Mouse (Mus musculus) embryonic facial prominence, embryonic 15.5 days (tissue): Measurements from ENCODE around the gene Cav3. TPM values are rescaled to one million over a fixed set of nuclear protein-coding genes. Genes with fewer than 3 reads are reported as not detected.

ENCODE experiments used
- ATAC-seq: fragments of 200-750 bp; cut with Nextera tagmentation; 2 replicates; pipeline ENCODE4 v1.8.0; 2017; ENCODE audit warnings: low read depth, moderate TSS enrichment; ENCODE audit not compliant: insufficient number of reproducible peaks, low FRiP score, low TSS enrichment
- H3K27ac ChIP-seq: fragments of 300-500 bp; sonication (generic); replicated peaks from 2 replicates; pipeline ENCODE4 v1.5.1; 2015; ENCODE audit warnings: mild to moderate bottlenecking, inconsistent platforms
- H3K27me3 ChIP-seq: fragments of 300-500 bp; sonication (generic); 2 replicates; pipeline ENCODE4 v1.6.1; 2015; ENCODE audit warnings: inconsistent platforms
- H3K36me3 ChIP-seq: fragments of 300-500 bp; sonication (generic); 2 replicates; pipeline ENCODE4 v1.6.1; 2015; ENCODE audit warnings: mild to moderate bottlenecking, inconsistent platforms
- H3K4me1 ChIP-seq: fragments of 300-500 bp; sonication (generic); 2 replicates; pipeline ENCODE4 v1.6.1; 2015; ENCODE audit warnings: inconsistent platforms
- H3K4me2 ChIP-seq: fragments of 300-500 bp; sonication (generic); replicated peaks from 2 replicates; pipeline ENCODE4 v1.6.1; 2015; ENCODE audit warnings: mild to moderate bottlenecking, inconsistent platforms
- H3K4me3 ChIP-seq: fragments of 300-500 bp; sonication (generic); replicated peaks from 2 replicates; pipeline ENCODE4 v1.5.1; 2015; ENCODE audit warnings: mild to moderate bottlenecking, inconsistent platforms
- H3K9ac ChIP-seq: fragments of 300-500 bp; sonication (generic); 2 replicates; pipeline ENCODE4 v1.6.1; 2015; ENCODE audit warnings: inconsistent platforms
- H3K9me3 ChIP-seq: fragments of 300-500 bp; sonication (generic); replicated peaks from 2 replicates; pipeline ENCODE4 v1.6.1; 2016; ENCODE audit warnings: inconsistent platforms
- WGBS: fragments of 180-500 bp; shearing (Covaris S2); methylation state at CpG from one replicate; pipeline ENCODE4 v1.1.7; 2015; 5-methylcytosine and 5-hydroxymethylcytosine counted together
- polyA plus RNA-seq: library from polyadenylated mRNA; unstranded; fragments of >200 nt; fragmentation: Nextera tagmentation; extraction: Ambion mirVana; gene quantifications from 2 replicates; pipeline ENCODE4 v1.2.1, GENCODE M21; 2015

The Cav3 gene
- polyA plus RNA-seq, 1 experiment from 2014 or later, result 31.2 TPM

GRCm38 (mm10) chr6:112495219-112495618, 35.9 kb downstream of the Cav3 start:
- H3K36me3 ChIP-seq, result no peaks in the 10 kb centered on the region
- H3K4me1 ChIP-seq, result peaks cover 5% of the 10 kb centered on the region
- H3K27ac ChIP-seq, result no peak overlapping the region
- no peak overlapping the region for H3K4me3 ChIP-seq
- peaks cover 6% of the 10 kb centered on the region for H3K27me3 ChIP-seq
- H3K9ac ChIP-seq, result no peak overlapping the region
- H3K9me3 ChIP-seq, result no peaks in the 10 kb centered on the region
- ATAC-seq, result no peak
- 54% methylated on average over 4 of the region's 4 CpGs for WGBS
- H3K4me2 ChIP-seq, result no peak overlapping the region

- Histone ChIP-seq H3K4me1 (no peaks in the 10 kb centered on the region), H3K27ac (no peak overlapping the region), H3K9me3 (no peaks in the 10 kb centered on the region), H3K9ac (no peak overlapping the region), H3K27me3 (no peaks in the 10 kb centered on the region), H3K4me2 (no peak overlapping the region), H3K4me3 (no peak overlapping the region), H3K36me3 (no peaks in the 10 kb centered on the region)
- no peak for ATAC-seq
- WGBS, result 65% methylated on average over 8 of the region's 8 CpGs
These were observed 37.2 kb downstream of the Cav3 start for GRCm38 (mm10) chr6:112496291-112497060.

- Histone ChIP-seq H3K36me3 (no peaks in the 10 kb centered on the region), H3K27me3 (no peaks in the 10 kb centered on the region), H3K4me2 (no peak overlapping the region), H3K27ac (no peak overlapping the region), H3K9me3 (no peaks in the 10 kb centered on the region), H3K9ac (no peak overlapping the region), H3K4me3 (no peak overlapping the region), H3K4me1 (no peaks in the 10 kb centered on the region)
- ATAC-seq, result no peak
- WGBS, result 69% methylated on average over 2 of the region's 2 CpGs
These were observed 38.2 kb downstream of the Cav3 start for GRCm38 (mm10) chr6:112497456-112497855.

- no peak overlapping the region for H3K4me2 ChIP-seq
- H3K36me3 ChIP-seq, result no peaks in the 10 kb centered on the region
- 81% methylated on average over 3 of the region's 3 CpGs for WGBS
These were observed 39.4 kb downstream of the Cav3 start for GRCm38 (mm10) chr6:112498716-112499115.

DNA sequence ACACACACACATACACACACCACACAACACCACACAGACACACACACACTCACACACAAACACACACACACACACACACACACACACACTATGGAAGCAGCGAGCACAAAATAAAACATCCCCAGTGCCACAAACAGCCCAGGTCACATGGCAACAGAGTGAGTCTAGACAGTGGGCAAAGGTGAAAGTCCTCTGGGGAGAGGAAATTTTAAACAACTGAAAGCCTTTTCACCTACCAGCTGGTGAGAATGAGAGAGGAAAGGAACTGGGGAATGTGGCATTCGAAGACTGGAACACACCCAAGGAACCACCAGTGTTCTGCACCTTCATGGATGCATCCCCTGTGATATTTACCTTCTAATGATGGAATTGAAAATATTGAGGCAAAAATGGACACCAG, 40.2 kb downstream of the Cav3 start:
- ATAC-seq, result no peak
- H3K4me3 ChIP-seq, result no peak overlapping the region
- H3K4me1 ChIP-seq, result no peaks in the 10 kb centered on the region
- H3K9ac ChIP-seq, result no peak overlapping the region
- 83% methylated on average over 2 of the region's 2 CpGs for WGBS
- H3K36me3 ChIP-seq, result no peaks in the 10 kb centered on the region
- no peaks in the 10 kb centered on the region for H3K27me3 ChIP-seq
- no peaks in the 10 kb centered on the region for H3K9me3 ChIP-seq
- H3K4me2 ChIP-seq, result no peak overlapping the region
- H3K27ac ChIP-seq, result no peak overlapping the region

More at GRCm38 (mm10) chr6:112498716-112499115, 39.4 kb downstream of the Cav3 start:
- Histone ChIP-seq H3K27me3 (no peaks in the 10 kb centered on the region), H3K4me3 (no peak overlapping the region), H3K4me1 (no peaks in the 10 kb centered on the region), H3K27ac (no peak overlapping the region), H3K9me3 (no peaks in the 10 kb centered on the region), H3K9ac (no peak overlapping the region)
- ATAC-seq, result no peak

- Histone ChIP-seq H3K27ac (no peak overlapping the region), H3K9ac (no peak overlapping the region), H3K9me3 (no peaks in the 10 kb centered on the region), H3K36me3 (no peaks in the 10 kb centered on the region), H3K27me3 (no peaks in the 10 kb centered on the region), H3K4me2 (no peak overlapping the region), H3K4me1 (no peaks in the 10 kb centered on the region), H3K4me3 (no peak overlapping the region)
- no peak for ATAC-seq
- 62% methylated on average over 2 of the region's 2 CpGs for WGBS
These were observed 41.9 kb downstream of the Cav3 start for GRCm38 (mm10) chr6:112501156-112501555.

DNA sequence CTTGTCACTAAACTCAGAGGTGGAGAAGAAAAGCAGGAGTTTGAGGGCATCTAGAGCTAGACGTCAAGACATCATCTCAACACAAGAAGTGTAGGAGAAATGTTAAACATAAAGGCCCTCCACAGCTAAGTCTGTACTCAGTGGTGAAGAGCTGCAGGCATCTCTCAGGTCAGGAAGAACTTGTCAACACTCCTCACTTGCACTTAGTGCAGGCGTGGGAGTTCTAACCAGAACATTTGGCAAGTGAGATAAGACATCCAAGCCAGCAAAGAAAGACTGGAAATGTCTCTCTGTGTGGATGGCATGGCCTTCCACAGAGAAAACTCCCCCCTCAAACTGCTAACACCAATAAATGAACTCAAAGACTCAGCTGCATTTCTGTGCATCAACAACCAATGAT, 48.3 kb downstream of the Cav3 start:
- WGBS, result 78% methylated on average over 2 of the region's 2 CpGs
- Histone ChIP-seq H3K27ac (no peak overlapping the region), H3K9ac (no peak overlapping the region), H3K4me1 (0 out of 2 replicates have a peak, but pooled peaks cover 7% of the 10 kb centered on the region), H3K36me3 (no peaks in the 10 kb centered on the region), H3K9me3 (no peaks in the 10 kb centered on the region), H3K27me3 (no peaks in the 10 kb centered on the region), H3K4me3 (no peak overlapping the region), H3K4me2 (no peak overlapping the region)
- no peak for ATAC-seq

- Histone ChIP-seq H3K9me3 (no peaks in the 10 kb centered on the region), H3K4me2 (no peak overlapping the region), H3K4me1 (0 out of 2 replicates have a peak, but pooled peaks cover 7% of the 10 kb centered on the region), H3K27me3 (no peaks in the 10 kb centered on the region), H3K9ac (no peak overlapping the region), H3K27ac (no peak overlapping the region), H3K36me3 (no peaks in the 10 kb centered on the region), H3K4me3 (no peak overlapping the region)
- WGBS, result 39% methylated on average over 2 of the region's 2 CpGs
- no peak; the same call in 1 of the 2 replicates for ATAC-seq
These were observed 50.4 kb downstream of the Cav3 start for GRCm38 (mm10) chr6:112509590-112510131.

DNA sequence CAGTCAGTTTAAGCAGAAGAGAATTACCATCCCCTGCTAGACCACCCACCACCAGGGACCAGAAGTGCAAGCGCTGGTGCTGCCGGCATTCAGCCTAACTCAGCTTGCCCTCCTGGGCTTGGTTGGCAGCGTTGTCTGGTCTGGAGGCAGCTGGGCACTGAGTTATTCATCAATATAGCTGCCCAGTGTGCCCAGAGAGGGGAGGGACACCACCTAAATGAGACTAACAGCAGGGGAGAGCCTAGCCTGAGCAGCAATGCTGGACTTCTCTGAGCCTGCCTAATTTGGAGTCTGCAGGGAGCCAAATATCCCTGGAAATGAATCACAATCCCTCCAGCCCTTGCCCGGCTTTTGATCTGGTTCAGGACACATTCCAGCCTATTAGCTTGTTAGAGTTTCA, 51.0 kb downstream of the Cav3 start:
- H3K27ac ChIP-seq, result no peak overlapping the region
- H3K9me3 ChIP-seq, result no peaks in the 10 kb centered on the region
- H3K4me1 ChIP-seq, result 0 out of 2 replicates have a peak, but pooled peaks cover 7% of the 10 kb centered on the region
- WGBS, result 20% methylated on average over 4 of the region's 4 CpGs
- no peak overlapping the region for H3K4me3 ChIP-seq
- no peak for ATAC-seq
- no peak overlapping the region for H3K9ac ChIP-seq
- no peaks in the 10 kb centered on the region for H3K27me3 ChIP-seq
- no peak overlapping the region for H3K4me2 ChIP-seq
- H3K36me3 ChIP-seq, result no peaks in the 10 kb centered on the region

- Histone ChIP-seq H3K27me3 (no peaks in the 10 kb centered on the region), H3K9ac (no peak overlapping the region), H3K4me1 (0 out of 2 replicates have a peak, but pooled peaks cover 7% of the 10 kb centered on the region), H3K4me2 (no peak overlapping the region), H3K27ac (no peak overlapping the region), H3K36me3 (no peaks in the 10 kb centered on the region), H3K9me3 (no peaks in the 10 kb centered on the region), H3K4me3 (no peak overlapping the region)
- 88% methylated on average over 6 of the region's 6 CpGs for WGBS
- no peak for ATAC-seq
These were observed 55.3 kb downstream of the Cav3 start for GRCm38 (mm10) chr6:112514591-112514990.

DNA sequence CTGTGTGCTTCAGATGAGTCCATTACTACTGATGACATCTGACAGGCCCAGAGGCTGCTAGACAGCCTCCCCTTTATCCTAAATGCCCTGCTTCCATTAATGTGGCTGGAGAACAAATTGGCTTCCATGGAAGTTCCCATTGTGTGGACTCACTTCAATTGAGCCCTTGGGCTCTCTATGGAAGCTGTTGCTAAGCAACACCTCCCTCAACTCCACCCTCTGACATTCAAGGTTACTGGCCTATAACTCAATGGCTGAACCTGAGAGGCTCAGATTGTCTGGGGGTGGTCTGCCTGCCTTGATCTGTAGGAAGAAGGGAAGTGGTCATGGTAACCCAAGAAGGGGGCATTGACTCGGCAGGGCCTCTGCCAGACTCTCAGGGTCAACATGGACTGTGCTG, 57.2 kb downstream of the Cav3 start:
- 18% methylated on average over 1 of the region's 1 CpGs for WGBS
- no peak overlapping the region for H3K9ac ChIP-seq
- H3K36me3 ChIP-seq, result no peaks in the 10 kb centered on the region
- H3K4me2 ChIP-seq, result no peak overlapping the region
- H3K27ac ChIP-seq, result no peak overlapping the region
- no peak; the same call in 1 of the 2 replicates for ATAC-seq
- H3K9me3 ChIP-seq, result no peaks in the 10 kb centered on the region
- H3K4me1 ChIP-seq, result no peaks in the 10 kb centered on the region
- H3K4me3 ChIP-seq, result no peak overlapping the region
- H3K27me3 ChIP-seq, result no peaks in the 10 kb centered on the region

- Histone ChIP-seq H3K4me3 (no peak overlapping the region), H3K9ac (no peak overlapping the region), H3K4me2 (no peak overlapping the region), H3K27me3 (no peaks in the 10 kb centered on the region), H3K4me1 (no peaks in the 10 kb centered on the region), H3K36me3 (no peaks in the 10 kb centered on the region), H3K27ac (no peak overlapping the region), H3K9me3 (no peaks in the 10 kb centered on the region)
- no peak for ATAC-seq
- 77% methylated on average over 3 of the region's 3 CpGs for WGBS
These were observed 58.3 kb downstream of the Cav3 start for GRCm38 (mm10) chr6:112517572-112517971.
